Mouse (Mus musculus) testis, adult 2 months (tissue): Measurements from ENCODE around the gene Gtf2i.

Source experiments
- CTCF ChIP-seq: fragments of 200-500 bp; IDR thresholded peaks from 2 replicates; pipeline ENCODE4 v1.5.1; 2012; ENCODE audit warnings: low read depth, mild to moderate bottlenecking, inconsistent platforms, low read length, moderate library complexity; ENCODE audit not compliant: control insufficient read depth, insufficient read depth, insufficient replicate concordance
- POLR2A ChIP-seq: fragments of 200-500 bp; IDR thresholded peaks from 2 replicates; pipeline ENCODE4 v1.6.1; 2012; ENCODE audit warnings: low read depth, mild to moderate bottlenecking, inconsistent platforms, low read length, moderate library complexity; ENCODE audit not compliant: control insufficient read depth

- TF ChIP-seq CTCF (no peak), POLR2A (no peak)
Observed at GRCm38 (mm10) chr5:134359101-134359500, 44.5 kb upstream of the Gtf2i start.
